Comparison of ENCODE assay signal across 11 mouse cellular contexts in genomic region chr11:96281855-96282570, GRCm38 (mm10). TPM values are rescaled to one million over a fixed set of nuclear protein-coding genes. Genes with fewer than 3 reads are reported as not detected.
A peak's percentile ranks its signal among the peaks of the same experiment; 100 is the strongest.
DNase-seq lines count a peak whose midpoint lies in the region; ATAC-seq lines count a peak whose summit lies in the region.
"Had no signal": no experiment of that assay in that cellular context is flagged by ENCODE, and none has a peak within 500 bp of the region (broad histone marks: within the 10 kb centered on the region; RNA-seq: fewer than 3 reads in every experiment).

Hoxb8 (plus strand) TSS chr11:96281905.

- H3K4me2 ChIP-seq in heart, embryonic 15.5 days: peak within 1 kb of the TSS; percentile 68; the same call in 1 of the 2 replicates
- H3K4me2 ChIP-seq: midbrain, embryonic 13.5 days had no signal

- ATAC-seq in heart, embryonic 15.5 days (replicated peaks; ENCODE audit: insufficient number of reproducible peaks, insufficient read depth, low FRiP score, low read depth): no peak
- ATAC-seq: midbrain, embryonic 13.5 days had no signal

- H3K4me1 ChIP-seq in heart, embryonic 15.5 days (replicated peaks): peaks cover 31% of the 10 kb centered on the region

- peak within 1 kb of the TSS; percentile 50 for H3K4me3 ChIP-seq in heart, embryonic 15.5 days
- H3K4me3 ChIP-seq: erythroblast, embryonic 14.5 days; midbrain, embryonic 13.5 days had no signal

- H3K36me3 ChIP-seq in heart, embryonic 15.5 days: no peaks in the 10 kb centered on the region
- H3K36me3 ChIP-seq: midbrain, embryonic 13.5 days had no signal

- peaks cover 98% of the 10 kb centered on the region for H3K27me3 ChIP-seq in heart, embryonic 15.5 days

- no peak for DNase-seq in heart, adult 8-10 months (ENCODE audit: low spot score)
- DNase-seq in adrenal gland, adult 18-20 months (ENCODE audit: low spot score in 2 of 2): peak in 1 of 2 experiments; percentile 44
- DNase-seq in induced T-regulatory cell, adult 2 months (ENCODE audit: low read depth): peak; percentile 26
- peak; percentile 75 for DNase-seq in neural tube, embryonic 10.5 days (ENCODE audit: extremely low spot score, low spot score)
- no peak for DNase-seq in left cerebral cortex, adult 11 months (ENCODE audit: low spot score)
- no peak for DNase-seq in cerebellum, postnatal 10 days
- no peak for DNase-seq in thymus, postnatal 36 days

- H3K9me3 ChIP-seq in heart, embryonic 15.5 days (replicated peaks): no peaks in the 10 kb centered on the region
- H3K9me3 ChIP-seq: midbrain, embryonic 13.5 days had no signal

- no peak within 1 kb of the TSS for H3K9ac ChIP-seq in heart, embryonic 15.5 days
- H3K9ac ChIP-seq: midbrain, embryonic 13.5 days had no signal

- 2% methylated on average over 27 of the region's 27 CpGs for WGBS in heart, embryonic 15.5 days

- no peak within 1 kb of the TSS for H3K27ac ChIP-seq in heart, embryonic 15.5 days
- H3K27ac ChIP-seq: midbrain, embryonic 13.5 days had no signal

RNA-seq across cellular contexts. Expression of gene Hoxb8, which starts in this region (rescaled TPM):
- 0.08 TPM in 1 of 2 replicates, not detected in the other for polyA plus RNA-seq in heart, embryonic 15.5 days (2015; fragmentation: Nextera tagmentation; extraction: Ambion mirVana)
- not detected for total RNA-seq in heart, adult 8-10 months (2022)
- 100 to 1,000 TPM in 1 of 2 experiments, 10 to 100 TPM in 1; 54.8 to 119 TPM for total RNA-seq in adrenal gland, adult 18-20 months (2021)
- total RNA-seq: left cerebral cortex, adult 18-20 months had no signal
- polyA plus RNA-seq: erythroblast, embryonic 14.5 days; midbrain, embryonic 13.5 days had no signal

Comparison
In these comparisons a context has a peak if more than half of its experiments do, and no peak if none do; other contexts are left out.
1. RNA of gene Hoxb8 (total RNA-seq): 54.8 to 119 TPM in adrenal gland, adult 18-20 months; not detected in heart, adult 8-10 months; every median in the first group is over 10 times any median in the second.
2. DNase-seq: peak in induced T-regulatory cell, adult 2 months (single experiment) and neural tube, embryonic 10.5 days (single experiment); none in heart, adult 8-10 months (single experiment), left cerebral cortex, adult 11 months (single experiment), cerebellum, postnatal 10 days (0 of 2) and thymus, postnatal 36 days (0 of 2).